In genomic region chr2:7619888-7620664, GRCm38 (mm10) we compare ENCODE assay signal across 9 mouse cellular contexts.
DNase-seq lines count a peak whose midpoint lies in the region; ATAC-seq and TF ChIP-seq lines count a peak whose summit lies in the region.
"Had no signal": no experiment of that assay in that cellular context is flagged by ENCODE, and none has a peak within 500 bp of the region (broad histone marks: within the 10 kb centered on the region; RNA-seq: fewer than 3 reads in every experiment).

No protein-coding gene starts in this region.

- H3K9ac ChIP-seq in forebrain, embryonic 12.5 days = no peak overlapping the region
- H3K9ac ChIP-seq in neural tube, embryonic 15.5 days (replicated peaks) = no peak overlapping the region
- H3K9ac ChIP-seq: limb, embryonic 12.5 days had no signal

- no peaks in the 10 kb centered on the region for H3K27me3 ChIP-seq in forebrain, embryonic 12.5 days
- no peaks in the 10 kb centered on the region for H3K27me3 ChIP-seq in forebrain, embryonic 10.5 days (ENCODE audit: poor library complexity, severe bottlenecking)
- H3K27me3 ChIP-seq in neural tube, embryonic 15.5 days (replicated peaks) = no peaks in the 10 kb centered on the region
- H3K27me3 ChIP-seq: limb, embryonic 12.5 days had no signal

- TF ChIP-seq POLR2A in brain, embryonic 14.5 days (IDR thresholded peaks at IDR 0.05; ENCODE audit: borderline replicate concordance, extremely low read depth, insufficient read depth, insufficient read length, poor library complexity, severe bottlenecking) = no peak

- WGBS in forebrain, embryonic 12.5 days = 80% methylated on average over 9 of the region's 9 CpGs
- WGBS in forebrain, embryonic 10.5 days = 82% methylated on average over 9 of the region's 9 CpGs
- WGBS in neural tube, embryonic 15.5 days = 68% methylated on average over 9 of the region's 9 CpGs

- H3K27ac ChIP-seq in forebrain, embryonic 12.5 days = no peak overlapping the region
- H3K27ac ChIP-seq in forebrain, embryonic 10.5 days = no peak overlapping the region
- H3K27ac ChIP-seq in layer of hippocampus, adult 2 months = peak overlapping the region; percentile 56
- no peak overlapping the region for H3K27ac ChIP-seq in neural tube, embryonic 15.5 days (replicated peaks)
- H3K27ac ChIP-seq: limb, embryonic 12.5 days had no signal

- H3K9me3 ChIP-seq in forebrain, embryonic 12.5 days = no peaks in the 10 kb centered on the region
- no peaks in the 10 kb centered on the region for H3K9me3 ChIP-seq in forebrain, embryonic 10.5 days
- no peaks in the 10 kb centered on the region for H3K9me3 ChIP-seq in neural tube, embryonic 15.5 days (replicated peaks)
- H3K9me3 ChIP-seq: limb, embryonic 12.5 days had no signal

- DNase-seq in forebrain, embryonic 10.5 days (ENCODE audit: extremely low spot score, low spot score) = no peak
- DNase-seq in brain, embryonic 14.5 days (ENCODE audit: low read depth) = peak; percentile 92
- peak; percentile 64 to 82 for DNase-seq in frontal cortex, adult 2 months (ENCODE audit: extremely low spot score in 1 of 2, low spot score in 1 of 2)
- DNase-seq in layer of hippocampus, adult 2 months (ENCODE audit: low spot score in 2 of 2) = peak; percentile 30 to 46
- DNase-seq in thymus, postnatal 4 days = no peak
- DNase-seq in yolk sac, embryonic 10.5 days (ENCODE audit: low spot score) = no peak

- H3K4me2 ChIP-seq in forebrain, embryonic 12.5 days = no peak overlapping the region
- no peak overlapping the region for H3K4me2 ChIP-seq in neural tube, embryonic 15.5 days
- H3K4me2 ChIP-seq: limb, embryonic 12.5 days had no signal

- no peaks in the 10 kb centered on the region for H3K36me3 ChIP-seq in forebrain, embryonic 12.5 days (replicated peaks)
- no peaks in the 10 kb centered on the region for H3K36me3 ChIP-seq in forebrain, embryonic 10.5 days (replicated peaks)
- no peaks in the 10 kb centered on the region for H3K36me3 ChIP-seq in neural tube, embryonic 15.5 days
- H3K36me3 ChIP-seq: limb, embryonic 12.5 days had no signal

- H3K4me1 ChIP-seq in forebrain, embryonic 12.5 days = no peaks in the 10 kb centered on the region
- no peaks in the 10 kb centered on the region for H3K4me1 ChIP-seq in forebrain, embryonic 10.5 days
- no peaks in the 10 kb centered on the region for H3K4me1 ChIP-seq in neural tube, embryonic 15.5 days
- H3K4me1 ChIP-seq: limb, embryonic 12.5 days had no signal

- no peak for TF ChIP-seq CTCF in brain, embryonic 14.5 days (IDR thresholded peaks at IDR 0.05; ENCODE audit: borderline replicate concordance, extremely low read depth, insufficient read depth, insufficient read length)
- no peak for TF ChIP-seq CTCF in layer of hippocampus, adult 2 months (conservative IDR thresholded peaks at IDR 0.05)

- ATAC-seq in forebrain, embryonic 12.5 days (ENCODE audit: low FRiP score) = peak; percentile 6; the same call in 1 of the 2 replicates
- peak; percentile 31; the same call in 1 of the 2 replicates for ATAC-seq in neural tube, embryonic 15.5 days (ENCODE audit: low FRiP score)

- H3K4me3 ChIP-seq in forebrain, embryonic 12.5 days (replicated peaks) = no peak overlapping the region
- H3K4me3 ChIP-seq in forebrain, embryonic 10.5 days = no peak overlapping the region
- no peak overlapping the region for H3K4me3 ChIP-seq in layer of hippocampus, adult 2 months
- no peak overlapping the region for H3K4me3 ChIP-seq in neural tube, embryonic 15.5 days (replicated peaks)
- H3K4me3 ChIP-seq: limb, embryonic 12.5 days had no signal

Comparison
In these comparisons a context has a peak if more than half of its experiments do, and no peak if none do; other contexts are left out.
1. DNase-seq: peak in brain, embryonic 14.5 days (single experiment), frontal cortex, adult 2 months (2 of 2) and layer of hippocampus, adult 2 months (2 of 2); none in forebrain, embryonic 10.5 days (single experiment), thymus, postnatal 4 days (single experiment) and yolk sac, embryonic 10.5 days (single experiment).